Mouse (Mus musculus): ENCODE results near the gene Prkn.

GRCm38 (mm10) chr17:11261679-11262078, 421.5 kb downstream of the Prkn start:
- TF ChIP-seq GATA1 (IDR thresholded peaks at IDR 0.05; ENCODE audit: borderline replicate concordance, low read length) = no peak
- no peak for TF ChIP-seq CTCF (IDR thresholded peaks at IDR 0.05; ENCODE audit: low read depth, low read length)

Measured in G1E (cell line).